Mouse (Mus musculus) brain, embryonic 14.5 days (tissue): Measurements from ENCODE around the gene Scamp5.

Experiments used
- CTCF ChIP-seq: fragments of 200-500 bp; IDR thresholded peaks from 2 replicates; pipeline ENCODE4 v1.5.1; 2012; ENCODE audit warnings: inconsistent platforms, mild to moderate bottlenecking, moderate library complexity, borderline replicate concordance; ENCODE audit not compliant: insufficient read depth, insufficient read length; ENCODE audit errors: extremely low read depth
- POLR2A ChIP-seq: fragments of 200-500 bp; IDR thresholded peaks from 2 replicates; pipeline ENCODE4 v1.6.1; 2012; ENCODE audit warnings: mild to moderate bottlenecking, inconsistent platforms, borderline replicate concordance; ENCODE audit not compliant: poor library complexity, insufficient read depth, insufficient read length, severe bottlenecking; ENCODE audit errors: extremely low read depth

DNA sequence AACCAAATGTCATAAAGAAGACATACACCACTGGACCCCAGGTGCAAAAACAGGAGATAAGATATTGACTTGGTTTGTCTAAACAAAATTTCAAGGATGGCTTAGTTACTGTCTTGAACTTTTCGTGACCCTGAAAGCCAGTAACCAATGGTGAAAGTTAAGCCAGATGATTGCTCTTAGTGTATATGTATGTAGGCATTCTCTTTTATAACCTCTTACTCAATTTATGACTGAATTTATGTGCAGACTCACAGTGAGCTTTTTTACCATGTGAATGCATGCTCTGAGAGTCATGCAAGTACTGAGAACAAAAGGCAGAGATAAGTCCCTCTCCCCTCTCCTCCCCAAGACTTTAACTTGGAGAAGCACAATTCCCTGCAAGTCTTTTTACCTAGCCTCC is 75.0 kb downstream of the Scamp5 start:
- TF ChIP-seq CTCF: no peak
- TF ChIP-seq POLR2A: no peak
